Mouse (Mus musculus): ENCODE results near the gene Gm10974. TPM values are rescaled to one million over a fixed set of nuclear protein-coding genes. Genes with fewer than 3 reads are reported as not detected.

Gene Gm10974
- polyA plus RNA-seq (2011; ENCODE audit: insufficient read depth, insufficient read length, low read depth, missing spikeins): not detected in 2 replicates

GRCm38 (mm10) chr7:66365904-66366303, at the start of gene Gm10974:
TSS of gene Gm10974 (plus strand) at chr7:66365905.
- no peaks in the 10 kb centered on the region for H3K4me1 ChIP-seq (ENCODE audit: control insufficient read depth, insufficient read depth, low read length)
- no peak within 1 kb of the TSS for H3K27ac ChIP-seq (ENCODE audit: insufficient read depth, low read length)
- H3K27me3 ChIP-seq (ENCODE audit: control insufficient read depth, insufficient read depth, low read length, poor library complexity, severe bottlenecking): no peaks in the 10 kb centered on the region
- H3K9ac ChIP-seq (ENCODE audit: low read depth, poor library complexity, severe bottlenecking): no peak within 1 kb of the TSS
- H3K4me3 ChIP-seq (ENCODE audit: low read depth, low read length): no peak within 1 kb of the TSS
- no peaks in the 10 kb centered on the region for H3K9me3 ChIP-seq (replicated peaks; ENCODE audit: control insufficient read depth, insufficient read depth, low read length, poor library complexity, severe bottlenecking)
- no peaks in the 10 kb centered on the region for H3K36me3 ChIP-seq (ENCODE audit: control insufficient read depth, insufficient read depth, low read length, poor library complexity, severe bottlenecking)
- TF ChIP-seq POLR2A (IDR thresholded peaks at IDR 0.05; ENCODE audit: insufficient read depth, low read length) (no peak), CTCF (IDR thresholded peaks at IDR 0.05; ENCODE audit: low read depth, low read length) (no peak), EP300 (IDR thresholded peaks at IDR 0.05; ENCODE audit: insufficient read depth, low read depth, low read length) (no peak)

- Histone ChIP-seq H3K36me3 (ENCODE audit: control insufficient read depth, insufficient read depth, low read length, poor library complexity, severe bottlenecking) (no peaks in the 10 kb centered on the region), H3K4me3 (ENCODE audit: low read depth, low read length) (no peak overlapping the region), H3K27me3 (ENCODE audit: control insufficient read depth, insufficient read depth, low read length, poor library complexity, severe bottlenecking) (no peaks in the 10 kb centered on the region; the same call in 1 of the 2 replicates), H3K9me3 (replicated peaks; ENCODE audit: control insufficient read depth, insufficient read depth, low read length, poor library complexity, severe bottlenecking) (no peaks in the 10 kb centered on the region), H3K4me1 (ENCODE audit: control insufficient read depth, insufficient read depth, low read length) (no peaks in the 10 kb centered on the region), H3K27ac (ENCODE audit: insufficient read depth, low read length) (no peak overlapping the region), H3K9ac (ENCODE audit: low read depth, poor library complexity, severe bottlenecking) (no peak overlapping the region)
- TF ChIP-seq POLR2A (IDR thresholded peaks at IDR 0.05; ENCODE audit: insufficient read depth, low read length) (no peak), EP300 (IDR thresholded peaks at IDR 0.05; ENCODE audit: insufficient read depth, low read depth, low read length) (no peak), CTCF (IDR thresholded peaks at IDR 0.05; ENCODE audit: low read depth, low read length) (no peak)
Observed at GRCm38 (mm10) chr7:66318147-66318546, 47.6 kb upstream of the Gm10974 start.

GRCm38 (mm10) chr7:66320996-66321395, 44.7 kb upstream of the Gm10974 start:
- H3K9ac ChIP-seq (ENCODE audit: low read depth, poor library complexity, severe bottlenecking): no peak overlapping the region
- no peaks in the 10 kb centered on the region; the same call in 1 of the 2 replicates for H3K27me3 ChIP-seq (ENCODE audit: control insufficient read depth, insufficient read depth, low read length, poor library complexity, severe bottlenecking)
- TF ChIP-seq POLR2A (IDR thresholded peaks at IDR 0.05; ENCODE audit: insufficient read depth, low read length) (no peak), CTCF (IDR thresholded peaks at IDR 0.05; ENCODE audit: low read depth, low read length) (no peak), EP300 (IDR thresholded peaks at IDR 0.05; ENCODE audit: insufficient read depth, low read depth, low read length) (no peak)
- H3K36me3 ChIP-seq (ENCODE audit: control insufficient read depth, insufficient read depth, low read length, poor library complexity, severe bottlenecking): no peaks in the 10 kb centered on the region
- H3K9me3 ChIP-seq (replicated peaks; ENCODE audit: control insufficient read depth, insufficient read depth, low read length, poor library complexity, severe bottlenecking): no peaks in the 10 kb centered on the region
- H3K27ac ChIP-seq (ENCODE audit: insufficient read depth, low read length): no peak overlapping the region
- no peaks in the 10 kb centered on the region for H3K4me1 ChIP-seq (ENCODE audit: control insufficient read depth, insufficient read depth, low read length)
- H3K4me3 ChIP-seq (ENCODE audit: low read depth, low read length): no peak overlapping the region

GRCm38 (mm10) chr7:66323252-66324015, 42.3 kb upstream of the Gm10974 start:
- Histone ChIP-seq H3K27ac (ENCODE audit: insufficient read depth, low read length) (no peak overlapping the region), H3K9ac (ENCODE audit: low read depth, poor library complexity, severe bottlenecking) (no peak overlapping the region), H3K27me3 (ENCODE audit: control insufficient read depth, insufficient read depth, low read length, poor library complexity, severe bottlenecking) (no peaks in the 10 kb centered on the region), H3K4me3 (ENCODE audit: low read depth, low read length) (no peak overlapping the region), H3K9me3 (replicated peaks; ENCODE audit: control insufficient read depth, insufficient read depth, low read length, poor library complexity, severe bottlenecking) (no peaks in the 10 kb centered on the region), H3K4me1 (ENCODE audit: control insufficient read depth, insufficient read depth, low read length) (no peaks in the 10 kb centered on the region), H3K36me3 (ENCODE audit: control insufficient read depth, insufficient read depth, low read length, poor library complexity, severe bottlenecking) (no peaks in the 10 kb centered on the region)
- no peak for TF ChIP-seq CTCF (IDR thresholded peaks at IDR 0.05; ENCODE audit: low read depth, low read length)
- TF ChIP-seq EP300 (IDR thresholded peaks at IDR 0.05; ENCODE audit: insufficient read depth, low read depth, low read length): no peak
- TF ChIP-seq POLR2A (IDR thresholded peaks at IDR 0.05; ENCODE audit: insufficient read depth, low read length): no peak

- TF ChIP-seq POLR2A (IDR thresholded peaks at IDR 0.05; ENCODE audit: insufficient read depth, low read length) (no peak), CTCF (IDR thresholded peaks at IDR 0.05; ENCODE audit: low read depth, low read length) (no peak), EP300 (IDR thresholded peaks at IDR 0.05; ENCODE audit: insufficient read depth, low read depth, low read length) (no peak)
- Histone ChIP-seq H3K36me3 (ENCODE audit: control insufficient read depth, insufficient read depth, low read length, poor library complexity, severe bottlenecking) (no peaks in the 10 kb centered on the region), H3K9me3 (replicated peaks; ENCODE audit: control insufficient read depth, insufficient read depth, low read length, poor library complexity, severe bottlenecking) (no peaks in the 10 kb centered on the region), H3K9ac (ENCODE audit: low read depth, poor library complexity, severe bottlenecking) (no peak overlapping the region), H3K4me3 (ENCODE audit: low read depth, low read length) (no peak overlapping the region), H3K27ac (ENCODE audit: insufficient read depth, low read length) (no peak overlapping the region), H3K4me1 (ENCODE audit: control insufficient read depth, insufficient read depth, low read length) (no peaks in the 10 kb centered on the region), H3K27me3 (ENCODE audit: control insufficient read depth, insufficient read depth, low read length, poor library complexity, severe bottlenecking) (no peaks in the 10 kb centered on the region)
Observed at GRCm38 (mm10) chr7:66325419-66326053, 40.2 kb upstream of the Gm10974 start.

GRCm38 (mm10) chr7:66327516-66327915, 38.2 kb upstream of the Gm10974 start:
- Histone ChIP-seq H3K27ac (ENCODE audit: insufficient read depth, low read length) (no peak overlapping the region), H3K27me3 (ENCODE audit: control insufficient read depth, insufficient read depth, low read length, poor library complexity, severe bottlenecking) (no peaks in the 10 kb centered on the region), H3K4me1 (ENCODE audit: control insufficient read depth, insufficient read depth, low read length) (no peaks in the 10 kb centered on the region), H3K9ac (ENCODE audit: low read depth, poor library complexity, severe bottlenecking) (no peak overlapping the region), H3K36me3 (ENCODE audit: control insufficient read depth, insufficient read depth, low read length, poor library complexity, severe bottlenecking) (no peaks in the 10 kb centered on the region), H3K9me3 (replicated peaks; ENCODE audit: control insufficient read depth, insufficient read depth, low read length, poor library complexity, severe bottlenecking) (no peaks in the 10 kb centered on the region), H3K4me3 (ENCODE audit: low read depth, low read length) (no peak overlapping the region)
- no peak for TF ChIP-seq CTCF (IDR thresholded peaks at IDR 0.05; ENCODE audit: low read depth, low read length)
- no peak for TF ChIP-seq EP300 (IDR thresholded peaks at IDR 0.05; ENCODE audit: insufficient read depth, low read depth, low read length)
- no peak for TF ChIP-seq POLR2A (IDR thresholded peaks at IDR 0.05; ENCODE audit: insufficient read depth, low read length)
